Mouse (Mus musculus): ENCODE data around the gene Gprin1.

GRCm38 (mm10) chr13:54760164-54760795 is 10.6 kb upstream of the Gprin1 start:
- no peak for TF ChIP-seq POLR2A (IDR thresholded peaks at IDR 0.05; ENCODE audit: borderline replicate concordance, low read depth, low read length)
- TF ChIP-seq CTCF (IDR thresholded peaks at IDR 0.05; ENCODE audit: low read depth, low read length): no peak

All from bone marrow macrophage, adult 2 months (primary cell).